In the genomic region with DNA sequence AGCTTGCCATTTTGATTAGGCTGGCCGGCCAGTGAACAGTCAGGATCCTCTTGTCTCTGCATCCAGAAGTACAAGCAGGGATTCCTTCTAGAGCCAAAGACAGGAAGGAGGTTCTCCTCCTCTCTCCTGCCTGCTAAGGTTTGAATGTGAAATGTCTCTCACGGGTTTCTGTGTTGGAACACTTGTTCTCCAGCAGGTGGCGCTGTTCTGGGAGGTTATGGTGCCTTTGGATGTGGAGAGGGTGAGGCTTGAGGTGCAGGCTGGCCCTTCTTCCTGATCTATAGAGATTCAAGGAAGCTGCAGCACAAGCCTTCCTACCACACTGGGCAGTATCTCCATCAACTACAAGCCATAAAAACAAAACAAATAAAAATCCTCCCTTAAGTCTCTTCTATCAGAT, we compare ENCODE assay signal across 8 mouse cellular contexts.
DNase-seq lines count a peak whose midpoint lies in the region; ATAC-seq and TF ChIP-seq lines count a peak whose summit lies in the region.
"Had no signal": no experiment of that assay in that cellular context is flagged by ENCODE, and none has a peak within 500 bp of the region (broad histone marks: within the 10 kb centered on the region; RNA-seq: fewer than 3 reads in every experiment).

No protein-coding gene starts in this region.

- TF ChIP-seq CTCF in kidney, postnatal 0 days (IDR thresholded peaks at IDR 0.05; ENCODE audit: low read depth), result peak; percentile 85
- peak; percentile 71 for TF ChIP-seq CTCF in E14TG2a.4 (conservative IDR thresholded peaks at IDR 0.05; ENCODE audit: low read length)

- no peak overlapping the region for H3K4me2 ChIP-seq in kidney, postnatal 0 days (ENCODE audit: low read length)
- no peak overlapping the region for H3K4me2 ChIP-seq in embryonic facial prominence, embryonic 14.5 days (ENCODE audit: low read depth, low read length)
- H3K4me2 ChIP-seq: heart, embryonic 13.5 days had no signal

- no peak overlapping the region for H3K27ac ChIP-seq in kidney, postnatal 0 days
- no peak overlapping the region for H3K27ac ChIP-seq in embryonic facial prominence, embryonic 14.5 days (replicated peaks; ENCODE audit: low read depth, low read length)
- H3K27ac ChIP-seq: heart, embryonic 13.5 days had no signal

- no peak overlapping the region for H3K4me3 ChIP-seq in kidney, postnatal 0 days (replicated peaks; ENCODE audit: low read depth, low read length)
- H3K4me3 ChIP-seq in E14TG2a.4 (replicated peaks; ENCODE audit: low read length), result no peak overlapping the region
- H3K4me3 ChIP-seq in embryonic facial prominence, embryonic 14.5 days (ENCODE audit: low read depth, low read length), result no peak overlapping the region
- H3K4me3 ChIP-seq: heart, embryonic 13.5 days had no signal

- no peak overlapping the region for H3K9ac ChIP-seq in kidney, postnatal 0 days (ENCODE audit: low read depth, low read length)
- H3K9ac ChIP-seq in embryonic facial prominence, embryonic 14.5 days (ENCODE audit: low read depth, low read length), result no peak overlapping the region
- H3K9ac ChIP-seq: heart, embryonic 13.5 days had no signal

- no peaks in the 10 kb centered on the region for H3K9me3 ChIP-seq in kidney, postnatal 0 days (replicated peaks; ENCODE audit: low read length)
- 0 out of 2 replicates have a peak, but pooled peaks cover 3% of the 10 kb centered on the region for H3K9me3 ChIP-seq in E14TG2a.4 (ENCODE audit: low read length)
- H3K9me3 ChIP-seq in embryonic facial prominence, embryonic 14.5 days (ENCODE audit: control insufficient read depth, low read length), result no peaks in the 10 kb centered on the region
- H3K9me3 ChIP-seq: heart, embryonic 13.5 days had no signal

- WGBS in kidney, postnatal 0 days, result 17% methylated on average over 3 of the region's 3 CpGs
- WGBS in embryonic facial prominence, embryonic 14.5 days, result 22% methylated on average over 3 of the region's 3 CpGs

- 0 out of 2 replicates have a peak, but pooled peaks cover 2% of the 10 kb centered on the region for H3K36me3 ChIP-seq in kidney, postnatal 0 days (ENCODE audit: insufficient read depth, low read length)
- H3K36me3 ChIP-seq in E14TG2a.4 (ENCODE audit: insufficient read depth, low read length), result peaks cover 21% of the 10 kb centered on the region
- H3K36me3 ChIP-seq in embryonic facial prominence, embryonic 14.5 days (ENCODE audit: control insufficient read depth, insufficient read depth, low read length), result peaks cover 18% of the 10 kb centered on the region

- no peaks in the 10 kb centered on the region for H3K4me1 ChIP-seq in kidney, postnatal 0 days (replicated peaks; ENCODE audit: insufficient read depth, low read length)
- H3K4me1 ChIP-seq in E14TG2a.4 (replicated peaks; ENCODE audit: low read depth, low read length), result peaks cover 37% of the 10 kb centered on the region
- no peaks in the 10 kb centered on the region for H3K4me1 ChIP-seq in embryonic facial prominence, embryonic 14.5 days (ENCODE audit: control insufficient read depth, insufficient read depth, low read length)

- peak; percentile 77 for DNase-seq in kidney, postnatal 0 days (ENCODE audit: low spot score)
- DNase-seq in kidney, adult 18-20 months, result no peak
- peak; percentile 50 to 54 for DNase-seq in B cell, adult 2 months
- peak; percentile 46 for DNase-seq in embryonic facial prominence, embryonic 14.5 days (ENCODE audit: low spot score)
- DNase-seq in testis, postnatal 14 days (ENCODE audit: low spot score), result peak; percentile 51
- DNase-seq in ovary, postnatal 14 days (ENCODE audit: low spot score), result no peak

- no peak for ATAC-seq in kidney, postnatal 0 days (replicated peaks; ENCODE audit: low FRiP score, low read depth)
- no peak for ATAC-seq in embryonic facial prominence, embryonic 14.5 days (ENCODE audit: low read depth)

- H3K27me3 ChIP-seq in kidney, postnatal 0 days (ENCODE audit: insufficient read depth, low read length), result no peaks in the 10 kb centered on the region
- no peaks in the 10 kb centered on the region for H3K27me3 ChIP-seq in E14TG2a.4 (ENCODE audit: insufficient read depth, low read length)
- H3K27me3 ChIP-seq in embryonic facial prominence, embryonic 14.5 days (replicated peaks; ENCODE audit: control insufficient read depth, insufficient read depth, low read length), result no peaks in the 10 kb centered on the region
- H3K27me3 ChIP-seq: heart, embryonic 13.5 days had no signal

Comparison
In these comparisons a context has a peak if more than half of its experiments do, and no peak if none do; other contexts are left out.
1. DNase-seq: peak in kidney, postnatal 0 days (single experiment), B cell, adult 2 months (2 of 2), embryonic facial prominence, embryonic 14.5 days (single experiment) and testis, postnatal 14 days (single experiment); none in kidney, adult 18-20 months (single experiment) and ovary, postnatal 14 days (single experiment).